26 mouse cellular contexts compared by ENCODE assay signal in the genomic region with DNA sequence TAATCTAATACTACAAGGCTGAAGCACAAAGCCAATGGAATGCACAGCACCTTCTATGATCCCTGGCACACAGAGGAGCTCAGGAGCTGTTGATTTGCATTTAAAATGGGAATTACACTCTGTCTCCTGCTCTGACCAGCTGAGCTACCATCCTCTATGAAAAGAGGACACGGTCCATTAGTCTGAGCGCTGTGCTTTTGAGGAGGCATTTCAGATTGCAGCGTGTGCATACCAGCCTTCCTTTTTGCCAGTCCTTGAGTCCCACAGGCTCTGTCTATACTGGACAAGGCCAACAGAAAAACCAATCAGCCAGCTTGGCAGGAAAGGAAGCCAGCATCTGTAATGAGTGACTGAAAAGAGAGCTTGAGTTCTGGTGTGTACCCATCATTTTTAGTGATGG. TPM values are rescaled to one million over a fixed set of nuclear protein-coding genes. Genes with fewer than 3 reads are reported as not detected.
DNase-seq lines count a peak whose midpoint lies in the region; ATAC-seq and TF ChIP-seq lines count a peak whose summit lies in the region.
"Had no signal": no experiment of that assay in that cellular context is flagged by ENCODE, and none has a peak within 500 bp of the region (broad histone marks: within the 10 kb centered on the region; RNA-seq: fewer than 3 reads in every experiment).

No protein-coding gene starts in this region.

- DNase-seq in embryo, embryonic 11 days, result peak; percentile 10
- no peak for DNase-seq in embryo, embryonic 9.5 days (ENCODE audit: extremely low spot score)
- DNase-seq in thymus, adult 2 months, result no peak
- no peak for DNase-seq in urinary bladder, postnatal 14 days (ENCODE audit: low spot score)
- DNase-seq: adrenal gland, postnatal 25 days; cerebellum, adult 11 months; cerebellum, adult 9-11 months; gastrocnemius, postnatal 36 days; kidney, adult 9 months; kidney, postnatal 25 days; lung, adult 18-20 months; lung, postnatal 10 days; right cerebral cortex, adult 18-20 months; thymus, adult 18-20 months had no signal

- H3K27ac ChIP-seq in neural tube, embryonic 12.5 days, result no peak overlapping the region
- H3K27ac ChIP-seq in neural tube, embryonic 15.5 days (replicated peaks), result no peak overlapping the region
- H3K27ac ChIP-seq in midbrain, embryonic 12.5 days (replicated peaks), result peak overlapping the region; percentile 6; the same call in 1 of the 2 replicates
- no peak overlapping the region for H3K27ac ChIP-seq in thymus, adult 2 months (ENCODE audit: control insufficient read depth, insufficient read depth, low read length)
- H3K27ac ChIP-seq: embryonic facial prominence, embryonic 13.5 days; forebrain, embryonic 12.5 days; heart, embryonic 15.5 days; limb, embryonic 13.5 days; liver, embryonic 12.5 days had no signal

- no peaks in the 10 kb centered on the region for H3K4me1 ChIP-seq in neural tube, embryonic 12.5 days
- no peaks in the 10 kb centered on the region; the same call in 1 of the 2 replicates for H3K4me1 ChIP-seq in neural tube, embryonic 15.5 days
- peaks cover 12% of the 10 kb centered on the region; the same call in 1 of the 2 replicates for H3K4me1 ChIP-seq in midbrain, embryonic 12.5 days
- no peaks in the 10 kb centered on the region for H3K4me1 ChIP-seq in thymus, adult 2 months (replicated peaks; ENCODE audit: control insufficient read depth, insufficient read depth, low read length)
- H3K4me1 ChIP-seq: embryonic facial prominence, embryonic 13.5 days; limb, embryonic 13.5 days; liver, embryonic 12.5 days had no signal

- TF ChIP-seq POLR2A in thymus, adult 2 months (IDR thresholded peaks at IDR 0.05; ENCODE audit: control insufficient read depth, extremely low read depth, insufficient read depth, low read length, poor library complexity), result no peak

- no peaks in the 10 kb centered on the region for H3K27me3 ChIP-seq in neural tube, embryonic 12.5 days (replicated peaks)
- no peaks in the 10 kb centered on the region for H3K27me3 ChIP-seq in neural tube, embryonic 15.5 days (replicated peaks)
- 0 out of 2 replicates have a peak, but pooled peaks cover 5% of the 10 kb centered on the region for H3K27me3 ChIP-seq in midbrain, embryonic 12.5 days
- no peaks in the 10 kb centered on the region for H3K27me3 ChIP-seq in thymus, adult 2 months (ENCODE audit: control insufficient read depth, insufficient read depth, low read length)
- H3K27me3 ChIP-seq: embryonic facial prominence, embryonic 13.5 days; forebrain, embryonic 12.5 days; heart, embryonic 15.5 days; limb, embryonic 13.5 days; liver, embryonic 12.5 days had no signal

- peak; percentile 56 for ATAC-seq in neural tube, embryonic 12.5 days (ENCODE audit: low FRiP score, low read depth)
- no peak for ATAC-seq in neural tube, embryonic 15.5 days (ENCODE audit: low FRiP score)
- ATAC-seq in midbrain, embryonic 12.5 days (ENCODE audit: low FRiP score, low read depth), result peak; percentile 63; the same call in 1 of the 2 replicates
- ATAC-seq: CD4-positive, CD25-positive, alpha-beta regulatory T cell, adult 4 months; intestine, embryonic 16.5 days; liver, embryonic 12.5 days had no signal

- WGBS in neural tube, embryonic 12.5 days, result 17% methylated on average over 3 of the region's 3 CpGs
- 27% methylated on average over 3 of the region's 3 CpGs for WGBS in neural tube, embryonic 15.5 days
- WGBS in midbrain, embryonic 12.5 days, result 20% methylated on average over 3 of the region's 3 CpGs
- 96% methylated on average over 3 of the region's 3 CpGs for WGBS in thymus, adult 2 months

- H3K4me3 ChIP-seq in neural tube, embryonic 12.5 days, result no peak overlapping the region
- no peak overlapping the region for H3K4me3 ChIP-seq in neural tube, embryonic 15.5 days (replicated peaks)
- H3K4me3 ChIP-seq in midbrain, embryonic 12.5 days, result no peak overlapping the region
- H3K4me3 ChIP-seq in thymus, adult 2 months (ENCODE audit: control insufficient read depth, insufficient read depth, low read length), result no peak overlapping the region
- H3K4me3 ChIP-seq: embryonic facial prominence, embryonic 13.5 days; erythroblast, embryonic 14.5 days; forebrain, embryonic 12.5 days; heart, embryonic 15.5 days; limb, embryonic 13.5 days; liver, embryonic 12.5 days had no signal

- no peaks in the 10 kb centered on the region for H3K9me3 ChIP-seq in neural tube, embryonic 12.5 days
- H3K9me3 ChIP-seq in neural tube, embryonic 15.5 days (replicated peaks), result no peaks in the 10 kb centered on the region
- H3K9me3 ChIP-seq in midbrain, embryonic 12.5 days, result no peaks in the 10 kb centered on the region
- H3K9me3 ChIP-seq: embryonic facial prominence, embryonic 13.5 days; forebrain, embryonic 12.5 days; heart, embryonic 15.5 days; limb, embryonic 13.5 days; liver, embryonic 12.5 days had no signal

- H3K36me3 ChIP-seq in neural tube, embryonic 12.5 days, result no peaks in the 10 kb centered on the region
- H3K36me3 ChIP-seq in neural tube, embryonic 15.5 days, result no peaks in the 10 kb centered on the region
- H3K36me3 ChIP-seq in midbrain, embryonic 12.5 days, result no peaks in the 10 kb centered on the region
- no peaks in the 10 kb centered on the region for H3K36me3 ChIP-seq in thymus, adult 2 months (ENCODE audit: control insufficient read depth, insufficient read depth, low read length)
- H3K36me3 ChIP-seq: embryonic facial prominence, embryonic 13.5 days; forebrain, embryonic 12.5 days; heart, embryonic 15.5 days; limb, embryonic 13.5 days; liver, embryonic 12.5 days had no signal

- H3K4me2 ChIP-seq in neural tube, embryonic 12.5 days (replicated peaks), result no peak overlapping the region
- no peak overlapping the region for H3K4me2 ChIP-seq in neural tube, embryonic 15.5 days
- H3K4me2 ChIP-seq in midbrain, embryonic 12.5 days (replicated peaks), result no peak overlapping the region
- H3K4me2 ChIP-seq: embryonic facial prominence, embryonic 13.5 days; forebrain, embryonic 12.5 days; heart, embryonic 15.5 days; limb, embryonic 13.5 days; liver, embryonic 12.5 days had no signal

- no peak overlapping the region for H3K9ac ChIP-seq in neural tube, embryonic 12.5 days
- no peak overlapping the region for H3K9ac ChIP-seq in neural tube, embryonic 15.5 days (replicated peaks)
- H3K9ac ChIP-seq in midbrain, embryonic 12.5 days (replicated peaks), result no peak overlapping the region
- H3K9ac ChIP-seq: embryonic facial prominence, embryonic 13.5 days; forebrain, embryonic 12.5 days; heart, embryonic 15.5 days; limb, embryonic 13.5 days; liver, embryonic 12.5 days had no signal

- no peak for TF ChIP-seq CTCF in thymus, adult 2 months (IDR thresholded peaks at IDR 0.05; ENCODE audit: borderline replicate concordance, control insufficient read depth, extremely low read depth, insufficient read depth, low read length, poor library complexity)

RNA-seq across cellular contexts. Expression of a gene that starts 42.8 kb away (rescaled TPM):
- not detected in 2 replicates for polyA plus RNA-seq in neural tube, embryonic 12.5 days (2016; fragmentation: Nextera tagmentation; extraction: Ambion mirVana)
- polyA plus RNA-seq in neural tube, embryonic 15.5 days (2015; fragmentation: Nextera tagmentation; extraction: Ambion mirVana), result not detected in 2 replicates
- not detected in 2 replicates for polyA plus RNA-seq in midbrain, embryonic 12.5 days (2016; fragmentation: Nextera tagmentation; extraction: Ambion mirVana)
- polyA plus RNA-seq in thymus, adult 2 months (2012; rRNA removed), result 0.04 and 0.16 TPM in 2 replicates
- polyA plus RNA-seq: CD4-positive, CD25-positive, alpha-beta regulatory T cell, adult 4 months; embryonic facial prominence, embryonic 13.5 days; erythroblast, embryonic 14.5 days; forebrain, embryonic 12.5 days; heart, embryonic 15.5 days; intestine, embryonic 16.5 days; limb, embryonic 13.5 days; liver, embryonic 12.5 days had no signal

RNA-seq across cellular contexts. Expression of a gene that starts 43.6 kb away (rescaled TPM):
- polyA plus RNA-seq in neural tube, embryonic 12.5 days (2016; fragmentation: Nextera tagmentation; extraction: Ambion mirVana), result 1.1 and 1.7 TPM in 2 replicates
- 6.7 and 8.4 TPM in 2 replicates for polyA plus RNA-seq in neural tube, embryonic 15.5 days (2015; fragmentation: Nextera tagmentation; extraction: Ambion mirVana)
- polyA plus RNA-seq in midbrain, embryonic 12.5 days (2016; fragmentation: Nextera tagmentation; extraction: Ambion mirVana), result 1.6 and 1.8 TPM in 2 replicates
- polyA plus RNA-seq in thymus, adult 2 months (2012; rRNA removed), result 0.08 and 0.40 TPM in 2 replicates
- polyA plus RNA-seq: CD4-positive, CD25-positive, alpha-beta regulatory T cell, adult 4 months; embryonic facial prominence, embryonic 13.5 days; erythroblast, embryonic 14.5 days; intestine, embryonic 16.5 days; limb, embryonic 13.5 days; liver, embryonic 12.5 days; urinary bladder, adult 2 months had no signal
